Mouse (Mus musculus): ENCODE measurements around the gene Ptprm. TPM values are rescaled to one million over a fixed set of nuclear protein-coding genes. Genes with fewer than 3 reads are reported as not detected.
A peak's percentile ranks its signal among the peaks of the same experiment; 100 is the strongest.

Ptprm gene
- polyA plus RNA-seq, 1 experiment from 2014 or later: 31.4 TPM

- Histone ChIP-seq H3K4me1 (replicated peaks; ENCODE audit: control insufficient read depth, insufficient read depth, low read length) (no peaks in the 10 kb centered on the region), H3K9ac (no peak overlapping the region), H3K9me3 (ENCODE audit: control insufficient read depth, low read length) (no peaks in the 10 kb centered on the region), H3K36me3 (replicated peaks; ENCODE audit: control insufficient read depth, insufficient read depth) (no peaks in the 10 kb centered on the region), H3K27ac (no peak overlapping the region), H3K4me3 (replicated peaks; ENCODE audit: low read length) (no peak overlapping the region), H3K27me3 (ENCODE audit: control insufficient read depth, insufficient read depth, low read length) (no peaks in the 10 kb centered on the region), H3K4me2 (replicated peaks) (no peak overlapping the region)
- WGBS: 83% methylated on average over 7 of the region's 7 CpGs
- ATAC-seq (ENCODE audit: low FRiP score) (no peak), DNase-seq (ENCODE audit: low spot score) (no peak)
Observed at GRCm38 (mm10) chr17:66637951-66638722, 716.1 kb downstream of the Ptprm start.

GRCm38 (mm10) chr17:66619996-66620656, 734.1 kb downstream of the Ptprm start:
- 0 out of 2 replicates have a peak, but pooled peaks have one; percentile 34 for ATAC-seq (ENCODE audit: low FRiP score)
- no peaks in the 10 kb centered on the region for H3K9me3 ChIP-seq (ENCODE audit: control insufficient read depth, low read length)
- no peaks in the 10 kb centered on the region for H3K36me3 ChIP-seq (replicated peaks; ENCODE audit: control insufficient read depth, insufficient read depth)
- H3K27ac ChIP-seq: no peak overlapping the region
- H3K9ac ChIP-seq: no peak overlapping the region
- 0 out of 2 replicates have a peak, but pooled peaks cover 4% of the 10 kb centered on the region for H3K4me1 ChIP-seq (replicated peaks; ENCODE audit: control insufficient read depth, insufficient read depth, low read length)
- H3K4me2 ChIP-seq (replicated peaks): no peak overlapping the region
- DNase-seq (ENCODE audit: low spot score): peak; percentile 31
- 52% methylated on average over 13 of the region's 13 CpGs for whole genome bisulfite sequencing
- no peak overlapping the region for H3K4me3 ChIP-seq (replicated peaks; ENCODE audit: low read length)
- H3K27me3 ChIP-seq (ENCODE audit: control insufficient read depth, insufficient read depth, low read length): no peaks in the 10 kb centered on the region

GRCm38 (mm10) chr17:66619255-66619826, 734.9 kb downstream of the Ptprm start:
- no peak overlapping the region for H3K4me3 ChIP-seq (replicated peaks; ENCODE audit: low read length)
- 61% methylated on average over 3 of the region's 3 CpGs for WGBS
- DNase-seq (ENCODE audit: low spot score) (no peak), ATAC-seq (ENCODE audit: low FRiP score) (no peak)
- H3K4me1 ChIP-seq (replicated peaks; ENCODE audit: control insufficient read depth, insufficient read depth, low read length): 0 out of 2 replicates have a peak, but pooled peaks cover 4% of the 10 kb centered on the region
- no peaks in the 10 kb centered on the region for H3K9me3 ChIP-seq (ENCODE audit: control insufficient read depth, low read length)
- H3K36me3 ChIP-seq (replicated peaks; ENCODE audit: control insufficient read depth, insufficient read depth): no peaks in the 10 kb centered on the region
- no peak overlapping the region for H3K4me2 ChIP-seq (replicated peaks)
- H3K27me3 ChIP-seq (ENCODE audit: control insufficient read depth, insufficient read depth, low read length): no peaks in the 10 kb centered on the region
- no peak overlapping the region for H3K9ac ChIP-seq
- no peak overlapping the region for H3K27ac ChIP-seq

Small RNA genes within 50 kb of the gene (microRNA-seq; reads per million reads assigned to microRNA genes)
- 0.65 reads per million for gene Mir5709
